Mouse (Mus musculus) brain, embryonic 14.5 days (tissue): Measurements from ENCODE around the gene Gmfb. TPM values are rescaled to one million over a fixed set of nuclear protein-coding genes. Genes with fewer than 3 reads are reported as not detected.

ENCODE experiments used
- DNase-seq: peaks from one replicate; pipeline ENCODE4 v3.0.0-alpha.2; 2011; ENCODE audit warnings: low read depth
- CTCF ChIP-seq: fragments of 200-500 bp; IDR thresholded peaks from 2 replicates; pipeline ENCODE4 v1.5.1; 2012; ENCODE audit warnings: inconsistent platforms, mild to moderate bottlenecking, moderate library complexity, borderline replicate concordance; ENCODE audit not compliant: insufficient read depth, insufficient read length; ENCODE audit errors: extremely low read depth
- POLR2A ChIP-seq: fragments of 200-500 bp; IDR thresholded peaks from 2 replicates; pipeline ENCODE4 v1.6.1; 2012; ENCODE audit warnings: mild to moderate bottlenecking, inconsistent platforms, borderline replicate concordance; ENCODE audit not compliant: poor library complexity, insufficient read depth, insufficient read length, severe bottlenecking; ENCODE audit errors: extremely low read depth
- polyA plus RNA-seq: library from polyadenylated mRNA; depleted of rRNA; stranded (reverse); fragments of >200 nt; gene quantifications from 2 replicates; pipeline ENCODE4 v1.2.3, GENCODE M21; 2012; rRNA removed

Gmfb gene
- polyA plus RNA-seq, 1 experiment, result 66.6 TPM

- TF ChIP-seq CTCF (no peak), POLR2A (no peak)
- DNase-seq, result no peak
Observed at GRCm38 (mm10) chr14:46759970-46760354, 62.1 kb downstream of the Gmfb start.

Other genes starting within 250 kb of the Gmfb start
- gene Cdkn3, start 61.7 kb downstream of the Gmfb start, polyA plus RNA-seq, result 7.0 and 10.3 TPM in 2 replicates
- 94.8 and 106 TPM in 2 replicates for gene Cnih1, start 33.8 kb downstream of the Gmfb start, polyA plus RNA-seq
- gene Cgrrf1, start 9.9 kb upstream of the Gmfb start, polyA plus RNA-seq, result 12.7 and 14.2 TPM in 2 replicates
- gene Samd4, start 60.6 kb upstream of the Gmfb start, polyA plus RNA-seq, result 5.8 and 7.8 TPM in 2 replicates